Mouse (Mus musculus) c-Kit-positive CD71-negative TER-119-negative erythroid progenitor cells, embryonic 14.5 days (primary cell): ENCODE measurements around the gene Rapgef4.

Experiments used
- DNase-seq: peaks from one replicate; pipeline ENCODE4 v3.0.0-alpha.2; 2013; ENCODE audit warnings: low read depth

Gene Rapgef4

GRCm38 (mm10) chr2:72077490-72078139 is 96.6 kb downstream of the Rapgef4 start:
- DNase-seq: no peak

DNA sequence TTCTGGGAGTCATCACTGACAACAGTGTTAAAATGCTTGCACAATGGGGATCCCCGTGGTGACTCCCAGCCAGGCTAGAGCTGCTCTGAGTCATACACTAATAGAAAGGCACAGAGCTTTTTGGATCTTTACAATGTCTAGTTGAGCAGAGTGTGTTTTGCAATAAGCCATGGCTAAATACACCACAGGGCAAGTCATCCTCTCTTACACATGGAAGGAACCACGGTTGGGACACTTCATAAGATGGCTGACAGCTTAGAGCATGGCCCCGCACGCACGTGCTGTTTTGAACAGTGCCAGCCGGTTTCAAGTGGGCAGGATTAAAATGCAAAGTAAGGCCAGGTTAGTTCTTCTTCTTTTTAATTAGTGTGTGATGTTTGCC is 97.1 kb downstream of the Rapgef4 start:
- peak; percentile 34 for DNase-seq

DNA sequence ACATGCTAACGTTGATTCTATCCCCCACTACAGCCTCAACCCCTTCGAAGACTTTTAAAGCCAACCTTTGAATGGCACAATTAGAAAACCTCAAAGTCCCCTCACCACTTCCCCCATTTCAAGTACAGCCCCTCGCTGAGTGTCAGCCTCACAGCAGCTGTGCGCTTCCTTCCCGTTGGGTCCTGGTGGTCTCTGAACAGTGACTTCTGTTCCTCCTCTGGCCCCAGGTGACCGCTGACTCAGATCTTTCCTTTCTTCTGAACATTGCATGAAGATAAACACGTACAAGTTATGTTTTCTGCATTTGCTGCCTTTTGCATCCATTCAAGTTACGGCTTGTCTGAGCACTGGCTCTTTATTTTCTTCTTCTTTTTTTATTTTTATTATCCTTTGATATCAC is 98.1 kb downstream of the Rapgef4 start:
- peak; percentile 31 for DNase-seq

DNA sequence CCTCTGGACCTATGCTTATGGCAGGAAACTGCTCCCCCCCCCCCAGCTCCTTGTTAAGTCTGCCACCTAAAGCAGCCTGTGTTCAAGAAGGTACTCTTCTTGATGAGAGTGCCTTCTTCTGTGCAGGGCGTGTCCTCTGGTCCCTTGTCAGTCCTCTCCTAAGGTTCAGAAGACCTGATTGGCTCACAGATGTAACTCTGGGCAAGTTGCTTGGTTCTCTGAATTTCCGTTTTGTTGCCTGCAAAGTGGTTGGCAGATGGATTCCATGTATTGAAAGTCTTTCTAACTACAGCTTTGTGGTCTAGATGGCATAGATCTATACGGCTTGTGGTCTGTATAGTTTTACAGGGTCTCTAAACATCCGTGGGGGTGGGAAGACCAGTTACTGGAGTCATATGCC is 101.8 kb downstream of the Rapgef4 start:
- DNase-seq: no peak

DNA sequence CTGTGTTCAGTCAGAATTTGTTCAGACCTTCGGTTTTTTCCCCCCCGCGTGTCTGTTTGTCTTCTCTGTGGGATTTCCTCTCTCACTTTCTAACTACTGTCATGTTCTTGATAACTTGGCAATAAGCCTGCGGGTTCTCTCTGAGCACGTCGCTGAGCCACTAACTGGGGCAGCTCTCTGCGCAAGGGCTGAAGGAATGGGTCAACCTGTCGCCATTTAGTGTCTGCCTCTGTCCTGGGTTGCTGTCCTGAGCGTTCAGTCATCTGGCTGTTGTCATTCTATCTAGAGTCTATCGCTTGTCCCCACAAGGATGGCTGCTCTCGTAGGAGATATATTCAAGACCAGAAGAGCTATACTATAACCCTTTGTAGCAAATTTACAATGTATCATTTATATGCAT is 107.8 kb downstream of the Rapgef4 start:
- DNase-seq: no peak

GRCm38 (mm10) chr2:72090061-72090460 is 109.0 kb downstream of the Rapgef4 start:
- DNase-seq: no peak

DNA sequence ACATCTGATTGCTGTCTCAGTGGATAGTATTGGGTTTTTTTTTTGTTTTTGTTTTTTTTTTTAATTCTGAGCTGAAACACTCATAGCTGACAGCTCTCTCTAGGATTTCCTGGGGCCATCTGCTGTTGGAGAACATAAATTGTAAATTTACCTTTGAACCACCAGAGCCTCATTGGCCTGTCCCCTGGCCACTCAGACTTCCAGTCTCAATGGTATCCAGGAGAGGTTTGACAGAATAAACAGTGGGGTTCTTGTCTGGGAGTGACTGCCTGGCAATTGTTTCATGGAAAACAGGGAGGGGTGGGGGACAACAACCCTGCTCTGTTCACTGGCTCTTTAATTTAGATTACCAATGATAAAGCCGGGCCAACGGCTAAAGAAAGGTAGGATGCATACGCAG is 111.0 kb downstream of the Rapgef4 start:
- no peak for DNase-seq

GRCm38 (mm10) chr2:72093402-72094037 is 112.5 kb downstream of the Rapgef4 start:
- DNase-seq: no peak

- no peak for DNase-seq
Observed at GRCm38 (mm10) chr2:72094038-72094437, 113.0 kb downstream of the Rapgef4 start.

DNA sequence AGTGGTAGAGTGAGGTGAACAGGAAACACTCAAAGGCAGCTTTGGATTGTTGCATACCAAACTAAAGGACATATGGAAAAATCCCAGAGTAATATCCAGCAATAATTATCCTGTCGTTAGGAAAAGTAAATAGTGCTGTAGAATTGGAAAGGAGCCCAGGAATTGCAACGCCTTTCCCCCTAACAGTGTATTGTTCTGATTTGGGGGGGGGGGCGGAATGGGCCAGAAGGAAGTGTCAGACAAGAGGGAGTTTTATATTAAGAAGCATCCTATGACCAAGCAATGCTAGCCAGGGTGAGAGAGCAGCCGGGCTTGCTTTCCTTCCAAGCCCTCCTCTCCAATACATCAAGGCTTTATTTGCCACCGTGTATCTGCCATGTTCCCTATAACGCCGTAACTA is 113.4 kb downstream of the Rapgef4 start:
- no peak for DNase-seq

- no peak for DNase-seq
Observed at GRCm38 (mm10) chr2:72095002-72095401, 114.0 kb downstream of the Rapgef4 start.

DNA sequence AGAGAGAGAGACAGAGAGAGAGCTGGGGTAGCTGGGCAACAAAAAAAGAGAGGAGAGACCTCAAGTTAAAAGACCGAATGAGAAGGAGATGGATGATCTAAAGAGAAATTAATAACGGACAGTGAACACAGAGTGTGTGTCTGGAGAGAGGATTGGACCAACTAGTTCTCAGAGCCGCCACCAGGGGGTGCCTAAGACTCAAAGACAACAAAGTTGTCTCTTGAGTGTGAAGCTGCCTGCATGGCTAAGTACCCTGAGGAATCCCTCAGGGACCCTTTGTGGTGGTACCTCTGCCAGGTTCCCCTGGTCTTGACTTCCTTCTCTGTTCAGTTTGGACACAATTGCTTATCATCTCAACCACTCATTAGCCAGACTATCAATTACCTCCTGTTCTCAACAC is 115.3 kb downstream of the Rapgef4 start:
- peak; percentile 40 for DNase-seq

- no peak for DNase-seq
Observed at GRCm38 (mm10) chr2:72098366-72098765, 117.3 kb downstream of the Rapgef4 start.

- DNase-seq: no peak
Observed at GRCm38 (mm10) chr2:72104604-72105003, 123.6 kb downstream of the Rapgef4 start.

- no peak for DNase-seq
Observed at GRCm38 (mm10) chr2:72107525-72108180, 126.6 kb downstream of the Rapgef4 start.

DNA sequence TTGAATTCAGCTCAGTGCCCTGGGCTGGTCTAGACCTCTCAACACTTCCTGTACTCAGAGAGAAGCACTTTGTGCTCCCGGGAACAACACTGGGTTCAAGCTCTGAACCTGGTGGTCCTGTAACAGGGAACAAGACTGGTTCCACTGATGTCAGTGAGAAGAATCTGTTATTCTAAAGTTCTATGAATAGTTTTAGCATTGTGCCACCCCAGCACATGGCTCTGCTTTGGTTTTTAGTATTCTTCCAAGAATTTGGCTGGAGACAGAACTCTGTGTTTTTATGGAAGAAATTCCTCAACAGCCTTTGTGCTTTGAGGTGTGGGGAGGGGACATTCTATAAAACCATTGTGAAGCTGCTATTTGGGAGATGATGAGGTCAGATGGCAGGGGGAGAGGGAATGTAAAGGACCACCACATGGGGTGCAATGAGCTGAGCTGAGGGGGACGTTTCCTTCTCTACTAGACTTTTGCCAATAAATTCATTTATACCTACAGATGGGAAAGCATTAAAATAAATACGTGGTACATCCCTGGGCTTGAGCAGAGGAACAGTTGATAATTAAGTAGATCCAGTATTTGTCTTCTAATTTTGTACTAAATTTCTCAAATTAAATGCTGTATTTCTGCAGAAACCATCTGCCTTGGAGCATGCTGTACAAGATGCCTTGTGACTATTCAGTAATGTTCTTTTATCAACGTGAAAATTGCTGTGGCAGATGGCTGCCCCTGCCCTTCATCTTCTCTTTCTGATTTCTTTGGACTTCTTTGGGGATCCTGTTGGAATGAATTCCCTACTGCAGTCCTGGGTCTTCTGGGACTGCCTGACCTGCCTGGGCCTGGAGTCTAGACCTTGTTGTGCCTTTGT is 127.6 kb downstream of the Rapgef4 start:
- DNase-seq: no peak

DNA sequence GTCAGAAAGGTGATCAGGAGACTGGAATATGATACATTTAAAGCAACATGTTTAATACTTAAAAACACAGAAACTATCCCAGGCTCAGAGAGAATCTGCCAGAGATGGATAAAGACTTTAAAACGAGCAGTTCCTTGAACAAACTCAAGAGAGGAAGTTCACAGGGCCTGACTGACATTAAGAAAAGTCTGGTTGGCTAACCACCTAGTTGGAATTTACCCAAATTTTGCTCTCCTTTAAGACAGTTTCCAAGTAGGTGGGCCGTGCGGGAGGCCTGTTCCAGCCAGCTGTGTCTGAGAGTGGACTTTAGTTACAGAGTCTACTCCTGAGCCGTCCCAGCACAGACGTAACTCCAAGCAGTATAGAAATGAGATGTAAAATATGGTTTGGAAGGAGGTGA is 129.4 kb downstream of the Rapgef4 start:
- no peak for DNase-seq

DNA sequence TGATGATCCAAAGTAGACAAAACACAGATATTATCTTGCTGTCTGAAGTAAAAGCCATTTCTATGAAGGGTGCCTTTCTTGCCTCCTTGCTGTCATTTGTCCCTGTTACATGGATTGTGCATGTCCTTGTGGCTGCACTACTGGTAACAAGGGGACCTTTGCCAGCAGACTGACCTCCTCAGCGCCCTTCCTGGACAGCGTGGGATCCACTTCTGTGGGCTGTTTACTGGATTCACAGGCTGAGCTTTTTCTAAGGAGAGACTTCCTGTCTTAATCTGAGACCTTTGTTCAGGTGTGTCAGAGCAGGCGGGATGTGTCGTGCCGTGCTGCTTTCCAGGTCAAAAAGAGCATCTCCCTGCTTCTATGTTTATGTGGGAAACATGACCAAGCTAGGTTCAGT is 132.7 kb downstream of the Rapgef4 start:
- DNase-seq: no peak

GRCm38 (mm10) chr2:72114148-72114559 is 133.1 kb downstream of the Rapgef4 start:
- no peak for DNase-seq

DNA sequence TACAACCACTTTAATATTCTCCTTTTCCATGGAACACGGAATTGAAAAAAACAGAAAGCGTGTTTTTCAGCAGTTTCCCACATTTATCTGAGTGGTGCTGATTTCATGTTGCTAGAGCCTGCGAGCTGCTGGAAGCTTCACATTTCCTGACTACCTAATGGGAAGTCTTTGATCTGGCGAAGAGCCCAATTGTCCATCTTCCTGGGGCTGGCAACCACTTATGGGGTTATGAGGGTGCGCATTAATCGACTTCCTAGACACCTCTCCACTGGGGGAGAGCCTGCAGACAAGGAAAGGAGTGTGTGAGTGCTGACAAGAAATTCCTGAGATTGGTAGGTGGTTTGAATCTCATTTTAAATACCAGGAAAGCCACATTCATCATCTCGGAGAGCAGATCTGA is 135.1 kb downstream of the Rapgef4 start:
- DNase-seq: no peak

- no peak for DNase-seq
Observed at GRCm38 (mm10) chr2:72116698-72117097, 135.7 kb downstream of the Rapgef4 start.
